Mouse (Mus musculus) midbrain, embryonic 16.5 days (tissue): ENCODE data around the gene Tulp4. TPM values are rescaled to one million over a fixed set of nuclear protein-coding genes. Genes with fewer than 3 reads are reported as not detected.

Experiments
- ATAC-seq: fragments of 200-750 bp; cut with Nextera tagmentation; 2 replicates; pipeline ENCODE4 v1.8.0; 2017; ENCODE audit warnings: moderate TSS enrichment
- H3K27ac ChIP-seq: fragments of 300-500 bp; sonication (generic); 2 replicates; pipeline ENCODE4 v1.5.1; 2014; ENCODE audit warnings: mild to moderate bottlenecking, low read length, mixed read lengths
- H3K27me3 ChIP-seq: fragments of 300-500 bp; sonication (generic); 2 replicates; pipeline ENCODE4 v1.6.1; 2014; ENCODE audit warnings: low read depth, low read length, mixed read lengths; ENCODE audit not compliant: control insufficient read depth, insufficient read depth
- H3K36me3 ChIP-seq: fragments of 300-500 bp; sonication (generic); 2 replicates; pipeline ENCODE4 v1.6.1; 2014; ENCODE audit warnings: mild to moderate bottlenecking, low read length, moderate library complexity, mixed read lengths; ENCODE audit not compliant: control insufficient read depth, insufficient read depth
- H3K4me1 ChIP-seq: fragments of 300-500 bp; sonication (generic); 2 replicates; pipeline ENCODE4 v1.6.1; 2014; ENCODE audit warnings: mild to moderate bottlenecking, low read length, mixed read lengths; ENCODE audit not compliant: control insufficient read depth, insufficient read depth
- H3K4me2 ChIP-seq: fragments of 300-500 bp; sonication (generic); 2 replicates; pipeline ENCODE4 v1.6.1; 2014; ENCODE audit warnings: mild to moderate bottlenecking, low read length, mixed read lengths
- H3K4me3 ChIP-seq: fragments of 300-500 bp; sonication (generic); 2 replicates; pipeline ENCODE4 v1.5.1; 2014; ENCODE audit warnings: low read depth, mild to moderate bottlenecking, low read length, moderate library complexity, mixed read lengths
- H3K9ac ChIP-seq: fragments of 300-500 bp; sonication (generic); 2 replicates; pipeline ENCODE4 v1.6.1; 2014; ENCODE audit warnings: low read depth, low read length, mixed read lengths
- H3K9me3 ChIP-seq: fragments of 300-500 bp; sonication (generic); replicated peaks from 2 replicates; pipeline ENCODE4 v1.6.1; 2014; ENCODE audit warnings: mild to moderate bottlenecking, low read length, mixed read lengths; ENCODE audit not compliant: control insufficient read depth, poor library complexity, severe bottlenecking
- WGBS: fragments of 180-500 bp; shearing (Covaris S2); extraction: QIAGEN DNeasy Blood & Tissue Kit; methylation state at CpG from one replicate; pipeline ENCODE4 v1.1.7; 2014; 5-methylcytosine and 5-hydroxymethylcytosine counted together
- polyA plus RNA-seq: library from polyadenylated mRNA; unstranded; fragments of >200 nt; fragmentation: Nextera tagmentation; extraction: Ambion mirVana; gene quantifications from 2 replicates; pipeline ENCODE4 v1.2.1, GENCODE M21; 2015

The Tulp4 gene
- polyA plus RNA-seq, 1 experiment from 2014 or later = 115 TPM

DNA sequence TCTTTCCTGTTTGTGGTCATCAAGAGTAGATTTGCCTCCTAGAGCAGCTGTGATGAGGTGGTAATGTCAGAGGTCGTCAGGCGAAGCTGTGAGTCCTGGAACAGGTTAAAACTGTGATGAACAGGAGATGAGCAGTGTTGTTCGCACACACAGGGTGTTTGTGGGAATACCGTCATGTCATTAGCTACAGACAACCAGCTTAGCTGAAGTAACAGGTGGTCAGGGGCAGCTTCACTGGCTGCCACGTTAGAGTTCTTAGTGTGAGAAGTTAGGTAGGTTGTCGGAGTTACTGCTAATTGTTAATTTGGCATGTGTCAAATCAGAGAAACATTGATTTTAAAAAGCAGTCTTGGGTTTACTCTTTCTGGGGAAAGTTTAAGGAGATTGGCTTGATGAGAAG lies 7.4 kb downstream of the Tulp4 start:
- H3K9ac ChIP-seq = no peak overlapping the region
- H3K4me3 ChIP-seq = no peak overlapping the region
- WGBS = 88% methylated on average over 6 of the region's 6 CpGs
- peaks cover 17% of the 10 kb centered on the region for H3K4me1 ChIP-seq
- H3K9me3 ChIP-seq = no peaks in the 10 kb centered on the region
- no peak overlapping the region for H3K27ac ChIP-seq
- no peaks in the 10 kb centered on the region for H3K27me3 ChIP-seq
- H3K36me3 ChIP-seq = no peaks in the 10 kb centered on the region
- ATAC-seq = no peak
- H3K4me2 ChIP-seq = no peak overlapping the region

DNA sequence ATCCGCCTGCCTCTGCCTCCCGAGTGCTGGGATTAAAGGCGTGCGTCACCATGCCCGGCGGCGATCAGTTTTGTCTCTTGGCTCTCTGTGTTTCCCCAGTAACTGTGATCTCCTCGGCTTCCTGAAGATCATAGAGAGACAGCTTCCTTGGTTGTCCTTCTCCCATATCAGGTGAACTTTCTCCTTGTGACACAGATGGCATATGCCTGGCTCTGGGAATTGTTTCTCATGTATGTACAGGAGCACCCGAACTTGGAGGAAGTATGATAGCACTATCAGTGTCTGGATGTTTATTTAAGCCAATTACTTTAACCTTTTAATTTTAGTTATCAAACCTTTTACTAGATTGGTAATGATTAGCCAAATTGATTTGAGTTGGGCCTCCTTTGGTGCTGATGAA lies 8.8 kb downstream of the Tulp4 start:
- WGBS = 94% methylated on average over 9 of the region's 9 CpGs
- H3K9ac ChIP-seq = no peak overlapping the region
- H3K4me1 ChIP-seq = 0 out of 2 replicates have a peak, but pooled peaks cover 4% of the 10 kb centered on the region
- ATAC-seq = no peak
- H3K27ac ChIP-seq = no peak overlapping the region
- H3K27me3 ChIP-seq = no peaks in the 10 kb centered on the region
- H3K9me3 ChIP-seq = no peaks in the 10 kb centered on the region
- no peak overlapping the region for H3K4me2 ChIP-seq
- no peak overlapping the region for H3K4me3 ChIP-seq
- no peaks in the 10 kb centered on the region for H3K36me3 ChIP-seq

DNA sequence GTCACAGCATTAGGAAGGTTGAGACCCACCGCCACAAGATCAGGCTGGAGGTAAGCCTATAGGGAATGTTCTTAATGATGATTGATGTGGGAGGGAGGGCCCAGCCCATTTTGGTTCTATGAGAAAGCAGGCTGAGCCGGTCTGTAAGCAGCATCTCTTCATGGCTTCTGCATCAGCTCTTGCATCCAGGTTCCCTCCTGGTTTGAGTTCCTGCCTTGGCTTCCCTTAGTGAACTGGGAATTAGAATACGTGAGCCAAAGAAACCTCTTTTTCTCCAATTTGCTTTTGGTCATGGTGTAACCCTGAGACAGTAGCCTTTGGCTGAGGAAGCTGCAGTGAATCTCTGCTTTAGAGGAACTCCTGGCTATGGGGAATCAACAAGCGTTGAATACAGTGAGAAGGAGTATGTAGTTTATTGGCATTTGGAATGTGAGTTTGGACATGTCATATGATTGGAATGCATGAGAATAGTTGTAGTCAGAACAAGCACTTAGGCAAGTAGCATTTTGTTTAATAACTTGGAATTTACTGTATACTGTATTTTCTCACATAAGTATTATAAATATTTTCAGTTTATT lies 11.0 kb downstream of the Tulp4 start:
- Histone ChIP-seq H3K9ac (no peak overlapping the region), H3K27me3 (no peaks in the 10 kb centered on the region), H3K4me1 (no peaks in the 10 kb centered on the region), H3K27ac (no peak overlapping the region), H3K4me3 (no peak overlapping the region), H3K36me3 (peaks cover 3% of the 10 kb centered on the region), H3K4me2 (no peak overlapping the region), H3K9me3 (no peaks in the 10 kb centered on the region)
- 69% methylated on average over 4 of the region's 4 CpGs for WGBS
- no peak for ATAC-seq

DNA sequence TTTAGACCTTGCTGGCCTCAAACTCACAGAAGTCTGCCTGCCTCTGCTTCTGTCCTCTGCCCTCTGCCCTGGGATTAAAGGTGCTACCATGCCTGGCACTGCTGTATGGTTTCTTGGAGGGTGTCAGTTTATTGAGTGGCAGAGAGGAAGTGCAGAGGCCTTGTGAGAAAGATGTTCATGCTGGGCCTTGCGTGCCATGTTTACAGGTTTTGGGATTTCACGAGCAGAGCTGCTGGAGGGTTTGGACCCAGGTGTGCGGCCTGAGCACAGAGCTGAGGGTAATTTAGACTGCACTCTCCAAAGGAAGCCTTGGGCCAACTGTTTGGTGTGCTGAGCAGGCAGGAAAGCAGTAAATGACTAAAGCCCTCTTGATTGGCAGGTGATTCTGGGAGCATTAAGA lies 11.7 kb downstream of the Tulp4 start:
- Histone ChIP-seq H3K36me3 (peaks cover 10% of the 10 kb centered on the region), H3K9ac (no peak overlapping the region), H3K27ac (no peak overlapping the region), H3K4me3 (no peak overlapping the region), H3K4me2 (no peak overlapping the region), H3K4me1 (no peaks in the 10 kb centered on the region), H3K27me3 (no peaks in the 10 kb centered on the region), H3K9me3 (no peaks in the 10 kb centered on the region)
- ATAC-seq = no peak
- WGBS = 84% methylated on average over 3 of the region's 3 CpGs

DNA sequence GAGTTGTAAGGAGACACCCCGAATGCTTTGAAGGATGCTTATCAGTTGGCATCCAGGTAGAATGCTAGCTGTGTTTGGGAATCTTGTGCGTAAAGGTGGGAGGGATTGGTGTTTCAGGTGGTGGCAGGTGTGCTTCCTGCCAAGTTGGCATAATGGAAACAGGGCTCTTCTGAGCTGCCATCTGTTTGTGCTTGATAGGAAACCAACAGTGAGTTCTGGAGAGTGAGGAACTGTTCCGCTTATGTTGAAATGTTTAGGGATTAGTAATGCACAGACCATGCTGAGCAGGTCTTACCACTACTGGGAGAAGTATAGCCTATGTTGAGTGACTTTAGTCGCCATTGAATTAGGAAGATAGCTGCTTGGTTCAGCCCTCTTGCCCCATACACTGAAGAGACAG lies 12.6 kb downstream of the Tulp4 start:
- H3K27ac ChIP-seq = no peak overlapping the region
- H3K9me3 ChIP-seq = no peaks in the 10 kb centered on the region
- peaks cover 10% of the 10 kb centered on the region for H3K36me3 ChIP-seq
- ATAC-seq = no peak
- H3K27me3 ChIP-seq = no peaks in the 10 kb centered on the region
- WGBS = 90% methylated on average over 4 of the region's 4 CpGs
- H3K9ac ChIP-seq = no peak overlapping the region
- H3K4me3 ChIP-seq = no peak overlapping the region
- H3K4me2 ChIP-seq = no peak overlapping the region
- no peaks in the 10 kb centered on the region for H3K4me1 ChIP-seq

DNA sequence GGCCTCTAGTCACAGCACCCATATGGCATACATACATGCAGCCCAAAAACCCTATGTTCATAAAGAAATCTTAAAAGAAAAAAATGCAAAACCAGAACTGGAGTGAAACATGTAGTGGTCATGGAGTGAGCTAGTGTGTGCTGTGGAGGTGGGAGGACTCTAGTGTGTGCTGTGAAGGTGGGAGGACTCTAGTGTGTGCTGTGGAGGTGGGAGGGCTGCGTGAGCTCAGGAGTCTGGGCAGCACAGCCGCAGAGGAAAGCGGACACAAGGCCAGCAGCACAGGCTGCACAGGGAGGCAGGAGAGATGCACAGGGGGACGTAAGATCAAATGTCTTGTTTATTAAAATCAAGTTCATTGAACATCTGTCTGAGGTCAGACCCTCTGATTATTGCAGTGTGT lies 17.5 kb downstream of the Tulp4 start:
- Histone ChIP-seq H3K4me3 (no peak overlapping the region), H3K9me3 (no peaks in the 10 kb centered on the region), H3K4me1 (no peaks in the 10 kb centered on the region), H3K9ac (no peak overlapping the region), H3K4me2 (no peak overlapping the region), H3K27ac (no peak overlapping the region), H3K36me3 (peaks cover 10% of the 10 kb centered on the region), H3K27me3 (no peaks in the 10 kb centered on the region)
- ATAC-seq = no peak
- WGBS = 93% methylated on average over 4 of the region's 4 CpGs

DNA sequence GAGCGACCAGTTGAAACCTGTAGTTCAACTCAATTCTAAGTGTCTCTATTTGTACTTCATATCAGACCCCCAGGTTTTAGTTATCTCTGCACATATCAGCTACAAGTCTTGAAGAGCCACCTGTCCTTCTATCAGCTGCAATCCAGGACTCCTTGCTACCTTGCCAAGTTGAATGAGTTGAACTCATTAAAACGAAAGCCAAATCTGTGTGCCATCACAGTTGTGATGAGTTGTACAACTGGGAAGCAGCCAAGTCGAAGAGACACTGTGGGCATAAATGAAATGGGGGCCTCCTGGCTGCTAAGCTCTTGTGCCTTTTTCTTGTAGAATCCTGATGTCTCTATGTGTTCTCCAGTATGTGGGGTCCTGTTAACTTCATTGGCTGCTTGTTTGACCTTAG lies 19.2 kb downstream of the Tulp4 start:
- ATAC-seq = no peak
- H3K9ac ChIP-seq = no peak overlapping the region
- 94% methylated on average over 3 of the region's 3 CpGs for WGBS
- H3K27me3 ChIP-seq = no peaks in the 10 kb centered on the region
- H3K9me3 ChIP-seq = no peaks in the 10 kb centered on the region
- H3K4me1 ChIP-seq = no peaks in the 10 kb centered on the region
- no peak overlapping the region for H3K4me3 ChIP-seq
- H3K27ac ChIP-seq = no peak overlapping the region
- H3K4me2 ChIP-seq = no peak overlapping the region
- H3K36me3 ChIP-seq = peaks cover 10% of the 10 kb centered on the region

DNA sequence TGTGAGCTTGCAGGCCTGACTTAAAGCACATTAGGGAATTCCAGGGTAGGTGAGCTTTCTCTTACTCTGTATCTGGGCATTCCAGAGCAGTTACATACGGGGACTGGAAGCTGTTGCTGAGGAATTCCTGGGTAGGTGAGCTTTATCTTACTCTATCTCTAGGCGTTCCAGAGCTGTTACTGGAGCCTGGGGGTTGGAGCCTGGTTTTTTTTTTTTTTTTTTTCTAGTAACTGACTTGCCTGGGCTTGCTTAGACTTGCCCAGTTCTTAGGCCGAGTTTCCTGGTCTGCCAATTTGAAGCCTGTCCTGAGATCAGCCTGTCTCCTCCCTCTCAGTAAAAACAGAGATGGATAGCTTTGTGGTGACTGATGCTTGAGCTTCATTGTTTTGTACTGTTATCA lies 21.8 kb downstream of the Tulp4 start:
- H3K4me1 ChIP-seq = no peaks in the 10 kb centered on the region
- WGBS = 72% methylated on average over 3 of the region's 3 CpGs
- no peaks in the 10 kb centered on the region for H3K9me3 ChIP-seq
- H3K4me3 ChIP-seq = no peak overlapping the region
- H3K27me3 ChIP-seq = no peaks in the 10 kb centered on the region
- no peak overlapping the region for H3K4me2 ChIP-seq
- no peak overlapping the region for H3K9ac ChIP-seq
- 0 out of 2 replicates have a peak, but pooled peaks cover 3% of the 10 kb centered on the region for H3K36me3 ChIP-seq
- no peak overlapping the region for H3K27ac ChIP-seq
- ATAC-seq = no peak

DNA sequence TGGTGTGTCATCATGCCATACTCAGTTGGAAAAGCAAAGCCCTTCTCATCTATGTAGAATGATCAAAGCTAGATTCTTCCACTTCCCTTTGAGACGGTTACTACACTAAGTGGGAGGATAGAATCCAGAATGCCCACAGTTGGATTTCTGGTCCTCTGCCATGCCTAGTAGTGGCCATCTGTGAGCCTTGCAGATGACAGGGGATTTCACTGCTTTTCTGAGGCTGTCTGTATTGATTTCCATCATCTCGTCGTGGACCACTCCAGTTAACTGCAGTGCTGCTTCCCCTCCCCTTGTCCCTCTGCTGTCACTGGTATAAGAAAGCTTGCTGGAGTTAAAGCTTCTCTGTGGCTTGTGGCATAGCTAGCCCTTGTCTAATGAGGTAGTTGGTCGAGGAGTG lies 23.1 kb downstream of the Tulp4 start:
- Histone ChIP-seq H3K9me3 (no peaks in the 10 kb centered on the region), H3K27me3 (no peaks in the 10 kb centered on the region), H3K36me3 (0 out of 2 replicates have a peak, but pooled peaks cover 3% of the 10 kb centered on the region), H3K4me2 (no peak overlapping the region), H3K4me1 (no peaks in the 10 kb centered on the region), H3K9ac (no peak overlapping the region), H3K4me3 (no peak overlapping the region), H3K27ac (no peak overlapping the region)
- WGBS = 70% methylated on average over 4 of the region's 4 CpGs
- ATAC-seq = no peak
